Mouse (Mus musculus) testis, adult 2 months (tissue): ENCODE results near the gene Fscn2.

Experiments
- CTCF ChIP-seq: fragments of 200-500 bp; IDR thresholded peaks from 2 replicates; pipeline ENCODE4 v1.5.1; 2012; ENCODE audit warnings: low read depth, mild to moderate bottlenecking, inconsistent platforms, low read length, moderate library complexity; ENCODE audit not compliant: control insufficient read depth, insufficient read depth, insufficient replicate concordance
- POLR2A ChIP-seq: fragments of 200-500 bp; IDR thresholded peaks from 2 replicates; pipeline ENCODE4 v1.6.1; 2012; ENCODE audit warnings: low read depth, mild to moderate bottlenecking, inconsistent platforms, low read length, moderate library complexity; ENCODE audit not compliant: control insufficient read depth

- TF ChIP-seq POLR2A (no peak), CTCF (no peak)
Observed at GRCm38 (mm10) chr11:120356900-120357299, 4.4 kb upstream of the Fscn2 start.
